Mouse (Mus musculus) heart, embryonic 11.5 days (tissue): ENCODE data around the gene Muc15. TPM values are rescaled to one million over a fixed set of nuclear protein-coding genes. Genes with fewer than 3 reads are reported as not detected.

Source experiments
- ATAC-seq: fragments of 200-750 bp; cut with Nextera tagmentation; replicated peaks from 2 replicates; pipeline ENCODE4 v1.8.0; 2017; ENCODE audit warnings: moderate library complexity; ENCODE audit not compliant: insufficient number of reproducible peaks, low FRiP score, low TSS enrichment
- H3K27ac ChIP-seq: fragments of 300-500 bp; sonication (generic); 2 replicates; pipeline ENCODE4 v1.5.1; 2014; ENCODE audit warnings: mild to moderate bottlenecking, low read depth, low read length
- H3K27me3 ChIP-seq: fragments of 300-500 bp; sonication (generic); 2 replicates; pipeline ENCODE4 v1.6.1; 2014; ENCODE audit warnings: mild to moderate bottlenecking, low read length, mixed read lengths; ENCODE audit not compliant: control insufficient read depth, insufficient read depth
- H3K36me3 ChIP-seq: fragments of 300-500 bp; sonication (generic); 2 replicates; pipeline ENCODE4 v1.6.1; 2014; ENCODE audit warnings: mild to moderate bottlenecking, low read length, moderate library complexity, mixed read lengths; ENCODE audit not compliant: control insufficient read depth, insufficient read depth
- H3K4me1 ChIP-seq: fragments of 300-500 bp; sonication (generic); 2 replicates; pipeline ENCODE4 v1.6.1; 2014; ENCODE audit warnings: low read length; ENCODE audit not compliant: control insufficient read depth, insufficient read depth
- H3K4me2 ChIP-seq: fragments of 300-500 bp; sonication (generic); 2 replicates; pipeline ENCODE4 v1.6.1; 2014; ENCODE audit warnings: mild to moderate bottlenecking, moderate library complexity
- H3K4me3 ChIP-seq: fragments of 300-500 bp; sonication (generic); 2 replicates; pipeline ENCODE4 v1.5.1; 2014; ENCODE audit warnings: low read depth, low read length
- H3K9ac ChIP-seq: fragments of 300-500 bp; sonication (generic); 2 replicates; pipeline ENCODE4 v1.6.1; 2014; ENCODE audit warnings: mild to moderate bottlenecking, low read depth, low read length, moderate library complexity
- H3K9me3 ChIP-seq: fragments of 300-500 bp; sonication (generic); replicated peaks from 2 replicates; pipeline ENCODE4 v1.6.1; 2016; ENCODE audit warnings: low read length; ENCODE audit not compliant: control insufficient read depth
- WGBS: fragments of 180-500 bp; shearing (Covaris S2); extraction: QIAGEN DNeasy Blood & Tissue Kit; methylation state at CpG from one replicate; pipeline ENCODE4 v1.1.7; 2014; ENCODE audit not compliant: insufficient replicate concordance; 5-methylcytosine and 5-hydroxymethylcytosine counted together
- polyA plus RNA-seq: library from polyadenylated mRNA; unstranded; fragments of >200 nt; fragmentation: Nextera tagmentation; extraction: Ambion mirVana; gene quantifications from 2 replicates; pipeline ENCODE4 v1.2.1, GENCODE M21; 2014

Gene Muc15
- polyA plus RNA-seq, 1 experiment from 2014 or later = not detected

- no peak for ATAC-seq
- no peak overlapping the region for H3K4me3 ChIP-seq
- 67% methylated on average over 1 of the region's 1 CpGs for WGBS
Observed at GRCm38 (mm10) chr2:110740493-110740892, 19.4 kb downstream of the Muc15 start.

DNA sequence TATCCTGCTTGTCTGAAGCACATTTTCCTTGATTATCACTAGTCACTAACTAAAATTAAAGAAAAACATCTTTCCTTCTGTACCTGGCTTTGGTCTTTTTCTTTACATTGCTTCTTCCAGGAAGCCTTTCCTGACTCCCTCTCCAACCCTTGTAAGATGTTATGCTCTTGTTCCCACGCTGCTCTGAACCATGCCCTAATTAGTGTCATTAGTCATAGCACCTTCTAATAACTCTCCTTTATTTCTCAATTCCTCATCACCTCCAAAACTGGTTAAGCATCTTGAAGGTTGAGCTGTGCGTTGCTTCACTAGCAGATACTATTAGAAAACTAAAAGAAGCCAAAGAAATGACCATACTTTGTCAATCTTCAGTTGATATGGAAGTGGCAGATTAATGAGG is 36.4 kb downstream of the Muc15 start:
- no peaks in the 10 kb centered on the region for H3K27me3 ChIP-seq
- H3K4me3 ChIP-seq = no peak overlapping the region
- H3K27ac ChIP-seq = no peak overlapping the region
- no peaks in the 10 kb centered on the region for H3K4me1 ChIP-seq
- no peak for ATAC-seq
- H3K9me3 ChIP-seq = no peaks in the 10 kb centered on the region
- H3K36me3 ChIP-seq = no peaks in the 10 kb centered on the region
- no peak overlapping the region for H3K4me2 ChIP-seq
- 78% methylated on average over 2 of the region's 2 CpGs for WGBS
- no peak overlapping the region for H3K9ac ChIP-seq

More at GRCm38 (mm10) chr2:110740493-110740892, 19.4 kb downstream of the Muc15 start:
- Histone ChIP-seq H3K27me3 (no peaks in the 10 kb centered on the region), H3K4me2 (no peak overlapping the region), H3K9ac (no peak overlapping the region), H3K36me3 (no peaks in the 10 kb centered on the region), H3K9me3 (no peaks in the 10 kb centered on the region), H3K4me1 (no peaks in the 10 kb centered on the region), H3K27ac (no peak overlapping the region)

DNA sequence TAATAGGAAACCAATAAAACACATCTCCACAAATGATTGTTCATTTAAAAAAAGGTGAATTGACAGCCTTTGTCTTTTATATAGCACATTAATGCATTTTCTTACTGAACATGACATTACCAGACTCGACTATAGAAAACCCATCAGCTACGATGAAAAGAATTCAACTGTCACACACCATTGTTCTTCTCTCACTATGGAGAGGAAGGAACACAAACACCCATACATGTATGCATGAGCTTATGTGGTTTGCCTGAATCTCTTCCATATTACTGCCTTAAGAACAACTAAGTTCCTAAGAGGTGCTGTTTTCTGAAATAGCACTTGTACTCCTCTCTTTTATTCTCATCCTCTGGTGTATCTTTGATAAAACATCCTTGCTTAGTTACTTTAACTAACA is 38.3 kb downstream of the Muc15 start:
- ATAC-seq = no peak
- Histone ChIP-seq H3K36me3 (no peaks in the 10 kb centered on the region), H3K4me2 (no peak overlapping the region), H3K9ac (no peak overlapping the region), H3K9me3 (no peaks in the 10 kb centered on the region), H3K4me3 (no peak overlapping the region), H3K27ac (no peak overlapping the region), H3K27me3 (no peaks in the 10 kb centered on the region), H3K4me1 (no peaks in the 10 kb centered on the region)
- 77% methylated on average over 2 of the region's 2 CpGs for WGBS

DNA sequence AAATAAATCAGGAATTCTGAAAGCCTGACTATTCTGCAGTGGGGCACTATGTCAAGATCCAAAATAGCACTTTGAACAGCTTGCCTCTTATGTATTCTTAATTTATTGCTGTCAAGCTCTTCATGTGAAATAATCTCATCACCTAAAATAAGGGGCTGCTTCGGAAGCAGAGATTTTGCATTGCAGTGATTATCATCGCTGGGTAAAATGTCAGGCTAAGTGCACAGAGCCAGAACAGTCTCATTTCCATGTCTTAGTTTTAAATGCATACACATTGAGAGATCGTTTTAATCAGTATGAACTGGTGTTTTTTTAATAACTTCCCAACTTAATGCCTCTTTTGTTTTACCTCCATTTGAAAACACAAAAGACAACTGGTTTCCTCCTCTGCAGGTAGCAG is 66.3 kb downstream of the Muc15 start:
- H3K4me1 ChIP-seq = no peaks in the 10 kb centered on the region
- H3K4me3 ChIP-seq = no peak overlapping the region
- ATAC-seq = no peak
- no peaks in the 10 kb centered on the region for H3K36me3 ChIP-seq
- no peaks in the 10 kb centered on the region for H3K9me3 ChIP-seq
- H3K27me3 ChIP-seq = no peaks in the 10 kb centered on the region
- H3K27ac ChIP-seq = no peak overlapping the region
- H3K9ac ChIP-seq = no peak overlapping the region
- WGBS = 76% methylated on average over 3 of the region's 3 CpGs
- no peak overlapping the region for H3K4me2 ChIP-seq

Other genes starting within 250 kb of the Muc15 start
- not detected in 2 replicates for gene Slc5a12, start 124.0 kb upstream of the Muc15 start, polyA plus RNA-seq
- gene Ano3, start 229.6 kb downstream of the Muc15 start, polyA plus RNA-seq = 0.23 and 0.66 TPM in 2 replicates